Mouse (Mus musculus): ENCODE measurements around the gene Slk.

The Slk gene

GRCm38 (mm10) chr19:47653173-47653572, 73.7 kb downstream of the Slk start:
- DNase-seq (ENCODE audit: low spot score): no peak

- no peak for DNase-seq (ENCODE audit: low spot score)
These were observed 75.4 kb downstream of the Slk start for GRCm38 (mm10) chr19:47654896-47655295.

- DNase-seq (ENCODE audit: low spot score): no peak
These were observed 79.5 kb downstream of the Slk start for GRCm38 (mm10) chr19:47658914-47659535.

GRCm38 (mm10) chr19:47659765-47660408, 80.4 kb downstream of the Slk start:
- DNase-seq (ENCODE audit: low spot score): no peak

GRCm38 (mm10) chr19:47667601-47668000, 88.1 kb downstream of the Slk start:
- DNase-seq (ENCODE audit: low spot score): no peak

GRCm38 (mm10) chr19:47668399-47668798, 88.9 kb downstream of the Slk start:
- DNase-seq (ENCODE audit: low spot score): no peak

GRCm38 (mm10) chr19:47674419-47674818, 94.9 kb downstream of the Slk start:
- DNase-seq (ENCODE audit: low spot score): no peak

- no peak for DNase-seq (ENCODE audit: low spot score)
These were observed 99.2 kb downstream of the Slk start for GRCm38 (mm10) chr19:47678675-47679074.

- DNase-seq (ENCODE audit: low spot score): no peak
These were observed 110.1 kb downstream of the Slk start for GRCm38 (mm10) chr19:47689592-47689991.

- DNase-seq (ENCODE audit: low spot score): no peak
These were observed 112.5 kb downstream of the Slk start, which contains the start of gene Col17a1 for GRCm38 (mm10) chr19:47691994-47692393. Col17a1 (minus strand) TSS chr19:47692094.

Data from urinary bladder, postnatal 10 days (tissue).